Mouse (Mus musculus): Measurements from ENCODE around the gene Ergic1.

The Ergic1 gene

GRCm38 (mm10) chr17:26576833-26577232 is 15.5 kb downstream of the Ergic1 start:
- DNase-seq: peak; percentile 47

- no peak for DNase-seq
These were observed 16.0 kb downstream of the Ergic1 start for GRCm38 (mm10) chr17:26577309-26577708.

- no peak for DNase-seq
These were observed 16.9 kb downstream of the Ergic1 start for GRCm38 (mm10) chr17:26578162-26578561.

GRCm38 (mm10) chr17:26578771-26579170 is 17.5 kb downstream of the Ergic1 start:
- no peak for DNase-seq

- no peak for DNase-seq
These were observed 18.1 kb downstream of the Ergic1 start for GRCm38 (mm10) chr17:26579396-26579795.

- DNase-seq: no peak
These were observed 19.6 kb downstream of the Ergic1 start for GRCm38 (mm10) chr17:26580873-26581401.

- DNase-seq: peak; percentile 80
These were observed 21.0 kb downstream of the Ergic1 start for GRCm38 (mm10) chr17:26582297-26582696.

- no peak for DNase-seq
These were observed 21.8 kb downstream of the Ergic1 start for GRCm38 (mm10) chr17:26583056-26583455.

GRCm38 (mm10) chr17:26583606-26584005 is 22.3 kb downstream of the Ergic1 start:
- no peak for DNase-seq

GRCm38 (mm10) chr17:26584063-26584462 is 22.8 kb downstream of the Ergic1 start:
- DNase-seq: peak; percentile 76

- DNase-seq: peak; percentile 89
These were observed 23.4 kb downstream of the Ergic1 start for GRCm38 (mm10) chr17:26584558-26585136.

- no peak for DNase-seq
These were observed 26.7 kb downstream of the Ergic1 start for GRCm38 (mm10) chr17:26587961-26588487.

GRCm38 (mm10) chr17:26592510-26592909 is 31.2 kb downstream of the Ergic1 start:
- DNase-seq: no peak

- no peak for DNase-seq
These were observed 31.9 kb downstream of the Ergic1 start for GRCm38 (mm10) chr17:26593199-26593598.

GRCm38 (mm10) chr17:26594171-26594570 is 32.9 kb downstream of the Ergic1 start:
- DNase-seq: no peak

GRCm38 (mm10) chr17:26594958-26595357 is 33.7 kb downstream of the Ergic1 start:
- DNase-seq: no peak

- peak; percentile 59 for DNase-seq
These were observed 34.3 kb downstream of the Ergic1 start for GRCm38 (mm10) chr17:26595448-26596167.

GRCm38 (mm10) chr17:26596168-26596658 is 34.9 kb downstream of the Ergic1 start:
- DNase-seq: no peak

GRCm38 (mm10) chr17:26596856-26597481 is 35.7 kb downstream of the Ergic1 start:
- no peak for DNase-seq

- DNase-seq: no peak
These were observed 37.6 kb downstream of the Ergic1 start for GRCm38 (mm10) chr17:26598845-26599244.

GRCm38 (mm10) chr17:26600913-26601447 is 39.7 kb downstream of the Ergic1 start:
- no peak for DNase-seq

- DNase-seq: no peak
These were observed 40.2 kb downstream of the Ergic1 start for GRCm38 (mm10) chr17:26601514-26601913.

GRCm38 (mm10) chr17:26601926-26602325 is 40.6 kb downstream of the Ergic1 start:
- DNase-seq: no peak

Measured in kidney, adult 11 months (tissue).